In the genomic region with DNA sequence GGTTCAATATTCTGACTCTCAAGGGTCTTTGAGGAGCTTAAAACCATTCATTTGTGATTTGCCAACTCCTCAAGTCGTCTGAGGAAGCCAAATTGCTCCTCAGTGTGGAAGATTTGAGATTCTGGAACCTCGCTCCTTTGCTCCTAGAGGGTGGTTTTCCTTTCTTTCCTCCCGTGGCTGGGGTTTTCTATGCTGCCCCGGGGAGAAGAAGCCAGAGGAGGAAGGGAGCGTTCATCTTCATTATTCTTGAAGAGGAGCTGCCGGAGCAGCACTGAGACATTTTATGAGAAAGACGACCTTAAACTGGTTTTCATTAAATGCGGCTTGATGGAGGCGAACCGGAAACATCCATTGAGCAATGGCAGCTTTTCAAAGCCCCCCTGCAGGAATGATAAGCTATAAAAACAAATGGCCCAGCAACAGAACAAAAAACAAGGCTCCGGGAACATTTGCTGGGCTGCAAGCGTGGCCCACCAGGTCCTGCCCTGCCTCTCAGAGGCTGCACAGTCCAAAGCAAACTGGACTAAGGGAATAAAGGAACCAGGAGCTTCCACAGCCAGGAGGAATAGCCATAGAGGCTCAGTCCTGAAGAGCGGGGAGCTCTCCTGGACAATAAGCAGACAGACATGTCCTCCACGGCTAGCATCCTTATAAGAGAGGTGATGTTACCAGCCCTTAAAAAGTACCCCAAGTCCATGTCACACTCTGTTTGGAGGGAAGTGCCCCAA, we compare ENCODE assay signal across 14 mouse cellular contexts.
A peak's percentile ranks its signal among the peaks of the same experiment; 100 is the strongest.
DNase-seq lines count a peak whose midpoint lies in the region; ATAC-seq lines count a peak whose summit lies in the region.
"Had no signal": no experiment of that assay in that cellular context is flagged by ENCODE, and none has a peak within 500 bp of the region (broad histone marks: within the 10 kb centered on the region; RNA-seq: fewer than 3 reads in every experiment).

No protein-coding gene starts in this region.

- H3K27me3 ChIP-seq in kidney, embryonic 15.5 days, result no peaks in the 10 kb centered on the region
- no peaks in the 10 kb centered on the region for H3K27me3 ChIP-seq in hindbrain, embryonic 16.5 days (replicated peaks; ENCODE audit: control insufficient read depth, insufficient read depth, low read length)
- no peaks in the 10 kb centered on the region for H3K27me3 ChIP-seq in limb, embryonic 15.5 days

- no peak for DNase-seq in kidney, adult 11 months
- DNase-seq in embryo, embryonic 9.5 days (ENCODE audit: extremely low spot score), result peak; percentile 35
- no peak for DNase-seq in layer of hippocampus, adult 8-10 months (ENCODE audit: low spot score in 2 of 2)
- DNase-seq: adrenal gland, postnatal 14 days; gastrocnemius, postnatal 36 days; liver; lung, postnatal 14 days; retina, postnatal 1 day had no signal

- no peaks in the 10 kb centered on the region for H3K36me3 ChIP-seq in kidney, embryonic 15.5 days
- H3K36me3 ChIP-seq in hindbrain, embryonic 16.5 days (ENCODE audit: control insufficient read depth, insufficient read depth, low read length), result no peaks in the 10 kb centered on the region
- no peaks in the 10 kb centered on the region for H3K36me3 ChIP-seq in limb, embryonic 15.5 days
- H3K36me3 ChIP-seq: forebrain, embryonic 12.5 days had no signal

- H3K27ac ChIP-seq in kidney, embryonic 15.5 days, result peak overlapping the region; percentile 45; the same call in 1 of the 2 replicates
- H3K27ac ChIP-seq in hindbrain, embryonic 16.5 days (ENCODE audit: low read depth, low read length), result no peak overlapping the region
- peak overlapping the region; percentile 59 for H3K27ac ChIP-seq in limb, embryonic 15.5 days
- H3K27ac ChIP-seq: forebrain, embryonic 12.5 days had no signal

- ATAC-seq in kidney, embryonic 15.5 days (replicated peaks; ENCODE audit: low FRiP score), result no peak; the same call in 1 of the 2 replicates
- ATAC-seq in hindbrain, embryonic 16.5 days, result no peak
- ATAC-seq in limb, embryonic 15.5 days (ENCODE audit: insufficient number of reproducible peaks, low FRiP score, low TSS enrichment, low read depth), result no peak
- ATAC-seq in granulocyte monocyte progenitor cell, adult 5-6 weeks (replicated peaks; ENCODE audit: poor library complexity, severe bottlenecking), result no peak
- no peak for ATAC-seq in megakaryocyte-erythroid progenitor cell, adult 5-6 weeks (replicated peaks; ENCODE audit: low FRiP score, low TSS enrichment, poor library complexity, severe bottlenecking)

- H3K9me3 ChIP-seq in kidney, embryonic 15.5 days (replicated peaks), result no peaks in the 10 kb centered on the region
- no peaks in the 10 kb centered on the region; the same call in 1 of the 2 replicates for H3K9me3 ChIP-seq in hindbrain, embryonic 16.5 days (ENCODE audit: control insufficient read depth, low read length)
- H3K9me3 ChIP-seq in limb, embryonic 15.5 days, result no peaks in the 10 kb centered on the region
- H3K9me3 ChIP-seq: forebrain, embryonic 12.5 days had no signal

- H3K4me2 ChIP-seq in kidney, embryonic 15.5 days, result peak overlapping the region; percentile 12; the same call in 1 of the 2 replicates
- H3K4me2 ChIP-seq in hindbrain, embryonic 16.5 days (ENCODE audit: low read length), result peak overlapping the region; percentile 3; the same call in 1 of the 2 replicates
- H3K4me2 ChIP-seq in limb, embryonic 15.5 days, result 0 out of 2 replicates have a peak overlapping the region, but pooled peaks have one; percentile 3
- H3K4me2 ChIP-seq: forebrain, embryonic 12.5 days had no signal

- H3K9ac ChIP-seq in kidney, embryonic 15.5 days, result no peak overlapping the region
- no peak overlapping the region for H3K9ac ChIP-seq in hindbrain, embryonic 16.5 days (ENCODE audit: low read depth, low read length)
- no peak overlapping the region for H3K9ac ChIP-seq in limb, embryonic 15.5 days
- H3K9ac ChIP-seq: forebrain, embryonic 12.5 days had no signal

- WGBS in kidney, embryonic 15.5 days, result 18% methylated on average over 14 of the region's 14 CpGs
- WGBS in hindbrain, embryonic 16.5 days, result 20% methylated on average over 14 of the region's 14 CpGs
- 34% methylated on average over 14 of the region's 14 CpGs for WGBS in limb, embryonic 15.5 days

- no peak overlapping the region for H3K4me3 ChIP-seq in kidney, embryonic 15.5 days (replicated peaks)
- H3K4me3 ChIP-seq in hindbrain, embryonic 16.5 days (ENCODE audit: low read length), result no peak overlapping the region
- no peak overlapping the region for H3K4me3 ChIP-seq in limb, embryonic 15.5 days
- H3K4me3 ChIP-seq: forebrain, embryonic 12.5 days had no signal

- H3K4me1 ChIP-seq in kidney, embryonic 15.5 days, result peaks cover 15% of the 10 kb centered on the region
- peaks cover 6% of the 10 kb centered on the region; the same call in 1 of the 2 replicates for H3K4me1 ChIP-seq in hindbrain, embryonic 16.5 days (ENCODE audit: control insufficient read depth, insufficient read depth, low read depth, low read length)
- H3K4me1 ChIP-seq in limb, embryonic 15.5 days, result peaks cover 49% of the 10 kb centered on the region
